Mouse (Mus musculus): ENCODE data around the gene Nfib.

DNA sequence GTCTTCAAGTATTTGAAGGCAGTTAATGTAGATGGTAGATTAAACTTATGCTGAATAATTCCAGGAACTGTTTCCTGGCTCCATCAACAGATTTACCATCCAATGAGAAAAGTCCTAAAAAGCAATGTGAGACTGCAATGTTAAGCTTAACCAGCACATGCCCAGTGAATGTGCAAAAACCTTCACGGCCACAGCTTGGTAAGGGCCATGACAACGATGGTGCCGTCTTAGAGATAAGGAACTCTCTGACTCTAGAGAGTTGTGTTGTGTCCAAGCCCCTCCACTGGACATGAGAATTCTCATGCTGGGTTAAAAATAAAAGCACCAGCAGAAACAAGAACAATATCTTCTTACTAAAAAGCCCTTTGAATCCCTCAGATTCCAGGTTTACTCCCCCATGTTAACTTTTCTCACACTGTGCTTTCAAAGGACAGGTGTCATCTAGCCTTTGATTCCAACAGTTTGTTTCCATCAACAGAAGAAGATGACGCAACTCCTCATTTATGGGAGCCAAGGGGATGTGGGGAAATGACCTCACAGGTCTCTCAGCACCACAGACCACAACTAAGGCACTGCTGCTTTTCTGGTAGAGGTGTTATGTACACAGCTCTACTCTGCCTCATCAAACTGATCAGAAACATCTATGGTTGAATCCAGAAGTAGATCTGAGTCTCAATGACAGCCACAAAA, 340.7 kb downstream of the Nfib start:
- TF ChIP-seq GATA1 (IDR thresholded peaks at IDR 0.05; ENCODE audit: borderline replicate concordance, low read length) (no peak), CTCF (IDR thresholded peaks at IDR 0.05; ENCODE audit: low read depth, low read length) (no peak), TAL1 (conservative IDR thresholded peaks at IDR 0.05; ENCODE audit: low read depth, low read length) (no peak), POLR2AphosphoS5 (IDR thresholded peaks at IDR 0.05; ENCODE audit: insufficient replicate concordance, low read depth, low read length) (no peak)

All from G1E (cell line).